Mouse (Mus musculus) embryonic facial prominence, embryonic 11.5 days (tissue): ENCODE results near the gene Cerkl. TPM values are rescaled to one million over a fixed set of nuclear protein-coding genes. Genes with fewer than 3 reads are reported as not detected.
A peak's percentile ranks its signal among the peaks of the same experiment; 100 is the strongest.

Experiments used
- ATAC-seq: fragments of 200-750 bp; cut with Nextera tagmentation; replicated peaks from 2 replicates; pipeline ENCODE4 v1.8.0; 2017; ENCODE audit warnings: low read depth; ENCODE audit not compliant: insufficient number of reproducible peaks, low FRiP score, low TSS enrichment
- DNase-seq: peaks from one replicate; pipeline ENCODE4 v3.0.0-alpha.2; 2015; ENCODE audit warnings: low spot score
- H3K27ac ChIP-seq: fragments of 300-500 bp; sonication (generic); replicated peaks from 2 replicates; pipeline ENCODE4 v1.5.1; 2014; ENCODE audit warnings: mild to moderate bottlenecking, low read depth, low read length, control low read depth
- H3K27me3 ChIP-seq: fragments of 300-500 bp; sonication (generic); 2 replicates; pipeline ENCODE4 v1.6.1; 2014; ENCODE audit warnings: mild to moderate bottlenecking, low read length, moderate library complexity, mixed read lengths; ENCODE audit not compliant: control insufficient read depth, insufficient read depth
- H3K36me3 ChIP-seq: fragments of 300-500 bp; sonication (generic); replicated peaks from 2 replicates; pipeline ENCODE4 v1.6.1; 2014; ENCODE audit warnings: low read depth, mild to moderate bottlenecking, low read length, moderate library complexity, mixed read lengths; ENCODE audit not compliant: control insufficient read depth, insufficient read depth
- H3K4me1 ChIP-seq: fragments of 300-500 bp; sonication (generic); 2 replicates; pipeline ENCODE4 v1.6.1; 2014; ENCODE audit warnings: low read length, mixed read lengths; ENCODE audit not compliant: control insufficient read depth, insufficient read depth
- H3K4me2 ChIP-seq: fragments of 300-500 bp; sonication (generic); 2 replicates; pipeline ENCODE4 v1.6.1; 2014; ENCODE audit warnings: low read depth, mild to moderate bottlenecking, control low read depth, low read length, moderate library complexity
- H3K4me3 ChIP-seq: fragments of 300-500 bp; sonication (generic); 2 replicates; pipeline ENCODE4 v1.5.1; 2014; ENCODE audit warnings: low read depth, low read length, control low read depth
- H3K9ac ChIP-seq: fragments of 300-500 bp; sonication (generic); replicated peaks from 2 replicates; pipeline ENCODE4 v1.6.1; 2014; ENCODE audit warnings: mild to moderate bottlenecking, control low read depth, low read length
- H3K9me3 ChIP-seq: fragments of 300-500 bp; sonication (generic); replicated peaks from 2 replicates; pipeline ENCODE4 v1.6.1; 2016; ENCODE audit warnings: mild to moderate bottlenecking, low read length, inconsistent platforms, mixed read lengths; ENCODE audit not compliant: control insufficient read depth
- WGBS: fragments of 180-500 bp; shearing (Covaris S2); extraction: QIAGEN DNeasy Blood & Tissue Kit; methylation state at CpG from one replicate; pipeline ENCODE4 v1.1.7; 2014; 5-methylcytosine and 5-hydroxymethylcytosine counted together
- polyA plus RNA-seq: library from polyadenylated mRNA; unstranded; fragments of >200 nt; fragmentation: Nextera tagmentation; extraction: Ambion mirVana; gene quantifications from 2 replicates; pipeline ENCODE4 v1.2.1, GENCODE M21; 2014

Cerkl gene
- polyA plus RNA-seq, 1 experiment from 2014 or later: 2.8 TPM

DNA sequence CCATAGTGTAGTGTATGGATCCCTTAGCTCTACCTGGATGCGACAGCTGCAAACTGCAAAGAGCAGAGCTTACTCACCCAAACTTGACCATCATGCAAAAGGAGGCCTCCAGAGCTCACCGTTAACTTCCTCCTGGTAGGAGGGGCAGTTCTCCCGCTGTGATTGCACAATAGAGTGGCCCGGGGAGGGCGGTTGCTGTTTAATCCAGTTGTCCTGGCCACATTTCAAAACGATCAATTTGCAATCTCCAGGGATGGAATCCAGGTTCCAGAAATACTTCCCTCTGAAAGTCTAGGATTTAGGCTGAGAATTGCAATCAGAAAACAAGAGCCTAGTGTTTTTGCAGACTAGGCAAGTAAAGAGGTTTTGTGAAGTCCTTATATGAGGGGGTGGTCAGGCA, 26.9 kb downstream of the Cerkl start:
- Histone ChIP-seq H3K4me2 (no peak overlapping the region), H3K9me3 (no peaks in the 10 kb centered on the region), H3K27me3 (no peaks in the 10 kb centered on the region), H3K36me3 (no peaks in the 10 kb centered on the region), H3K4me3 (no peak overlapping the region), H3K27ac (no peak overlapping the region), H3K9ac (no peak overlapping the region), H3K4me1 (no peaks in the 10 kb centered on the region)
- ATAC-seq: no peak
- WGBS: 6% methylated on average over 6 of the region's 6 CpGs
- DNase-seq: no peak

- peak overlapping the region; percentile 40 for H3K4me3 ChIP-seq
- no peaks in the 10 kb centered on the region for H3K4me1 ChIP-seq
- no peaks in the 10 kb centered on the region for H3K27me3 ChIP-seq
- ATAC-seq (peak; percentile 60), DNase-seq (no peak)
- H3K9me3 ChIP-seq: no peaks in the 10 kb centered on the region
- H3K9ac ChIP-seq: no peak overlapping the region
- WGBS: 8% methylated on average over 7 of the region's 7 CpGs
- no peak overlapping the region for H3K27ac ChIP-seq
- no peaks in the 10 kb centered on the region for H3K36me3 ChIP-seq
- H3K4me2 ChIP-seq: peak overlapping the region; percentile 87
Observed at GRCm38 (mm10) chr2:79429108-79429507, 27.5 kb downstream of the Cerkl start.

GRCm38 (mm10) chr2:79428569-79429104, 27.9 kb downstream of the Cerkl start:
- H3K27me3 ChIP-seq: no peaks in the 10 kb centered on the region
- under 1% methylated on average over 32 of the region's 35 CpGs for WGBS
- ATAC-seq: peak; percentile 69

DNA sequence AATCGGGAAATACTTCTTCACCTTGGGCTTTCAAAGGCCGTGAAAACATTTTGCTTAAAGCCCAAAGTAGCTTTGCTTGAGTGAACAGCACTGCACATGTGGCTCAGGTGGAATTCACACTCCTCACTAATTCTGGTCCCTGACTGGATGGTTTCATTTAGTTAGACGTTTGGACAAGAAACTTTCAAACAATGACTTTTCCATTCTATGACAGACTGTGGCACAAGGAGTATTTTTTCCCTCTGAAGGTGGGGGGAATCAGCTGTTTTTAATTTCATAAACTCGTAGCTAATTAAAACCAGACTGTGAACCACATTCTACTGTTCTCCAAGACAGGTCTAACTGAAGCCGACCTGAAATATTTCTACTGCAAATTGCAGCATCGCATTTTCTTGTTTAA, 28.6 kb downstream of the Cerkl start:
- no peak for ATAC-seq
- no peaks in the 10 kb centered on the region for H3K27me3 ChIP-seq

More at GRCm38 (mm10) chr2:79428569-79429104, 27.9 kb downstream of the Cerkl start:
- H3K27ac ChIP-seq: no peak overlapping the region
- H3K4me3 ChIP-seq: peak overlapping the region; percentile 40
- H3K9ac ChIP-seq: peak overlapping the region; percentile 46
- H3K4me2 ChIP-seq: peak overlapping the region; percentile 87
- peak; percentile 61 for DNase-seq
- no peaks in the 10 kb centered on the region for H3K36me3 ChIP-seq
- no peaks in the 10 kb centered on the region for H3K4me1 ChIP-seq
- H3K9me3 ChIP-seq: no peaks in the 10 kb centered on the region

GRCm38 (mm10) chr2:79421696-79422095, 34.9 kb downstream of the Cerkl start:
- no peaks in the 10 kb centered on the region for H3K27me3 ChIP-seq
- no peak overlapping the region for H3K4me3 ChIP-seq
- no peaks in the 10 kb centered on the region for H3K4me1 ChIP-seq
- ATAC-seq (no peak; the same call in 1 of the 2 replicates), DNase-seq (peak; percentile 40)
- no peak overlapping the region for H3K27ac ChIP-seq
- 15% methylated on average over 6 of the region's 6 CpGs for WGBS
- no peak overlapping the region for H3K9ac ChIP-seq
- no peaks in the 10 kb centered on the region for H3K36me3 ChIP-seq
- no peak overlapping the region for H3K4me2 ChIP-seq
- no peaks in the 10 kb centered on the region for H3K9me3 ChIP-seq

More for the DNA sequence above, 28.6 kb downstream of the Cerkl start:
- Histone ChIP-seq H3K4me3 (no peak overlapping the region), H3K36me3 (no peaks in the 10 kb centered on the region), H3K4me1 (no peaks in the 10 kb centered on the region), H3K9me3 (no peaks in the 10 kb centered on the region), H3K27ac (no peak overlapping the region), H3K4me2 (no peak overlapping the region), H3K9ac (no peak overlapping the region)
- 18% methylated on average over 6 of the region's 6 CpGs for WGBS
- DNase-seq: peak; percentile 86

DNA sequence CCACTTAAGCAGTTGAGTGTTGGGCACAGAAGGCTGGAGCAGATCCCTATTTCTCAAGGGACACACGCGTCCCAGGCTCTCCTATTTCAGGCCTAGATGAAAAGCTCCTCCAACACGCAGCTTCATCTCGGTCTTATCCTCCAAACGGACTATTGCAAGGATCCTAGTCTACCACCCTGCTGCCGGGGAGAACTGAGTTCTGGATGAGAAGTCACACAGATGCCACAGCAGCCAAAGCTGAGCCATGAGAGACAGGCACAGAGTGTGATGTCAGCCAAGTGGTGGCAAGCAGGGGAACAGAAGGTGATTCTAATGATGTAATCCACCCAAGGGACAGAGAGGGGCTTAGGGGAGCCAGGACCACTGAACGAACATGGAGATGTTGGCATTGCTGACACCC, 42.1 kb downstream of the Cerkl start:
- DNase-seq (no peak), ATAC-seq (0 out of 2 replicates have a peak, but pooled peaks have one; percentile 59)
- Histone ChIP-seq H3K36me3 (no peaks in the 10 kb centered on the region), H3K9me3 (no peaks in the 10 kb centered on the region), H3K9ac (no peak overlapping the region), H3K27ac (no peak overlapping the region), H3K4me1 (no peaks in the 10 kb centered on the region), H3K4me3 (no peak overlapping the region), H3K4me2 (no peak overlapping the region), H3K27me3 (no peaks in the 10 kb centered on the region)
- 83% methylated on average over 7 of the region's 7 CpGs for WGBS

GRCm38 (mm10) chr2:79410903-79411255, 45.7 kb downstream of the Cerkl start:
- Histone ChIP-seq H3K27ac (no peak overlapping the region), H3K36me3 (no peaks in the 10 kb centered on the region), H3K27me3 (no peaks in the 10 kb centered on the region), H3K4me2 (no peak overlapping the region), H3K9ac (no peak overlapping the region), H3K9me3 (no peaks in the 10 kb centered on the region), H3K4me3 (no peak overlapping the region), H3K4me1 (no peaks in the 10 kb centered on the region)
- no peak for DNase-seq
- 79% methylated on average over 3 of the region's 3 CpGs for WGBS
- ATAC-seq: no peak

DNA sequence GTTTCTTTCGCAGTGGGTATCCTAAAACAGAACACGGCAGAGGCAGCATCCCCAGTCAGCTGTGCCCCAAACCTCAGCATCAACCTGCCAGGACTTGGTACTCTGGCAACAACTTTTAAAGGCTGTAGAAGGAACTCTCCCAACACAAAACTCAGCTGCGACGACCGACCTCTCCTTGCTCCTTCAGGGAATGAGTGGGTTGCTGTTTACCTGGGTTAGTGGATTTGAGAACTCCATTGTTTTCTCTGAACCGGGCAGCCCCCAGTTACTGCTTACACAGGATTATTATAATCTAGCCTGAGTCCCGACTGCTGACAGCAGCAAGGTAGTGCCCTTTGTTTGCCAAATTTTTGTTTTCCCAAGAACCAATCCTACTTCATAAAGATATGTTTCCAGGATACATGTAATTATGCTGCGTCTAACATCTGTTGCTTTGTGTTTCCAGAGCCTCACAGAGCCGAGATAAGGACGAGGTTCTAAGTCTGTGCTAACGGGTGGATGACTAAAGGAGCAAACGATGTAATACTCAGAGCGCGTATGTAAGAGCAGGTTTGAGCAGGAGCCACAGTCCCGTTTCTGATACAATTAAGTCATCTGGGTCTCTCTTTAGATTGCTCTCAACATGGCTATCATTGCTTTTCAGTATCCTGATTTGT, 46.2 kb downstream of the Cerkl start:
- H3K9ac ChIP-seq: no peak overlapping the region
- DNase-seq: no peak
- ATAC-seq: no peak
- no peaks in the 10 kb centered on the region for H3K9me3 ChIP-seq
- no peaks in the 10 kb centered on the region for H3K4me1 ChIP-seq
- no peaks in the 10 kb centered on the region for H3K27me3 ChIP-seq
- H3K4me2 ChIP-seq: no peak overlapping the region
- no peak overlapping the region for H3K27ac ChIP-seq
- no peaks in the 10 kb centered on the region for H3K36me3 ChIP-seq
- H3K4me3 ChIP-seq: no peak overlapping the region
- 62% methylated on average over 15 of the region's 15 CpGs for WGBS
